Mouse (Mus musculus) MEL (cell line): ENCODE data around the gene Taar9.

Experiments
- CTCF ChIP-seq, 3 experiments: IDR thresholded peaks in 2 of 3; conservative IDR thresholded peaks in 1 of 3; 2 replicates each; pipeline ENCODE4 v1.5.1; 2011 to 2012; ENCODE audit warnings: low read length in 3 of 3, low read depth in 2 of 3, mild to moderate bottlenecking in 2 of 3, improper control_type of control experiment in 1 of 3, inconsistent platforms in 1 of 3, mixed read lengths in 1 of 3, moderate library complexity in 1 of 3; ENCODE audit not compliant: control insufficient read depth in 1 of 3, insufficient read depth in 1 of 3, poor library complexity in 1 of 3, severe bottlenecking in 1 of 3
- GABPA ChIP-seq: IDR thresholded peaks from 2 replicates; pipeline ENCODE4 v1.6.1; 2012; ENCODE audit warnings: low read depth, mild to moderate bottlenecking, inconsistent platforms, low read length, improper control_type of control experiment, moderate library complexity
- MAX ChIP-seq: IDR thresholded peaks from 2 replicates; pipeline ENCODE4 v1.6.1; 2011; ENCODE audit warnings: low read length, improper control_type of control experiment
- MEF2A ChIP-seq: IDR thresholded peaks from 2 replicates; pipeline ENCODE4 v1.6.1; 2014; ENCODE audit warnings: low read depth, mild to moderate bottlenecking, inconsistent platforms, low read length, improper control_type of control experiment; ENCODE audit not compliant: poor library complexity, insufficient replicate concordance, severe bottlenecking; ENCODE audit errors: extremely low read depth
- MYB ChIP-seq: IDR thresholded peaks from 2 replicates; pipeline ENCODE4 v1.6.1; 2011; ENCODE audit warnings: mild to moderate bottlenecking, low read depth, low read length, improper control_type of control experiment
- POLR2A ChIP-seq, 2 experiments: IDR thresholded peaks; 2 replicates each; pipeline ENCODE4 v1.6.1; 2011 to 2012; ENCODE audit warnings: low read length in 2 of 2, mild to moderate bottlenecking in 2 of 2, control low read depth in 1 of 2, improper control_type of control experiment in 1 of 2, low read depth in 1 of 2, moderate library complexity in 1 of 2; ENCODE audit not compliant: control insufficient read depth in 1 of 2, insufficient read depth in 1 of 2, poor library complexity in 1 of 2
- TBP ChIP-seq: IDR thresholded peaks from 2 replicates; pipeline ENCODE4 v1.8.0; 2011; ENCODE audit warnings: low read depth, low read length, improper control_type of control experiment
- TCF12 ChIP-seq: IDR thresholded peaks from 2 replicates; pipeline ENCODE4 v1.6.1; 2014; ENCODE audit warnings: low read depth, mild to moderate bottlenecking, inconsistent platforms, low read length, improper control_type of control experiment, moderate library complexity

- TF ChIP-seq MAX (no peak), GABPA (no peak), CTCF (IDR thresholded peaks at IDR 0.05 in 2 of 3, conservative IDR thresholded peaks at IDR 0.05 in 1 of 3; ENCODE audit: control insufficient read depth in 1 of 3, insufficient read depth in 1 of 3, low read depth in 2 of 3, low read length in 3 of 3, poor library complexity in 1 of 3, severe bottlenecking in 1 of 3) (no peak), TBP (no peak), POLR2A (IDR thresholded peaks at IDR 0.05; ENCODE audit: control insufficient read depth in 1 of 2, insufficient read depth in 1 of 2, low read depth in 1 of 2, low read length in 2 of 2, poor library complexity in 1 of 2) (no peak), TCF12 (no peak), MEF2A (no peak), MYB (no peak)
Observed at GRCm38 (mm10) chr10:24085936-24086335, 23.4 kb downstream of the Taar9 start.
